Mouse (Mus musculus) common myeloid progenitor, adult 5-6 weeks (primary cell): Measurements from ENCODE around the gene Gpr137c. TPM values are rescaled to one million over a fixed set of nuclear protein-coding genes. Genes with fewer than 3 reads are reported as not detected.
A peak's percentile ranks its signal among the peaks of the same experiment; 100 is the strongest.

Experiments used
- ATAC-seq: replicated peaks from 2 replicates; pipeline ENCODE4 v1.8.0; 2016; ENCODE audit warnings: low read depth, mild to moderate bottlenecking, moderate TSS enrichment, inconsistent platforms; ENCODE audit not compliant: poor library complexity, severe bottlenecking
- total RNA-seq: library from RNA; stranded (forward); fragments of 200-1000, 187-1606 nt; gene quantifications from 2 replicates; pipeline ENCODE4 v1.2.3, GENCODE M21; 2017

Gpr137c gene
- total RNA-seq: 0.05 and 0.32 TPM in 2 replicates

DNA sequence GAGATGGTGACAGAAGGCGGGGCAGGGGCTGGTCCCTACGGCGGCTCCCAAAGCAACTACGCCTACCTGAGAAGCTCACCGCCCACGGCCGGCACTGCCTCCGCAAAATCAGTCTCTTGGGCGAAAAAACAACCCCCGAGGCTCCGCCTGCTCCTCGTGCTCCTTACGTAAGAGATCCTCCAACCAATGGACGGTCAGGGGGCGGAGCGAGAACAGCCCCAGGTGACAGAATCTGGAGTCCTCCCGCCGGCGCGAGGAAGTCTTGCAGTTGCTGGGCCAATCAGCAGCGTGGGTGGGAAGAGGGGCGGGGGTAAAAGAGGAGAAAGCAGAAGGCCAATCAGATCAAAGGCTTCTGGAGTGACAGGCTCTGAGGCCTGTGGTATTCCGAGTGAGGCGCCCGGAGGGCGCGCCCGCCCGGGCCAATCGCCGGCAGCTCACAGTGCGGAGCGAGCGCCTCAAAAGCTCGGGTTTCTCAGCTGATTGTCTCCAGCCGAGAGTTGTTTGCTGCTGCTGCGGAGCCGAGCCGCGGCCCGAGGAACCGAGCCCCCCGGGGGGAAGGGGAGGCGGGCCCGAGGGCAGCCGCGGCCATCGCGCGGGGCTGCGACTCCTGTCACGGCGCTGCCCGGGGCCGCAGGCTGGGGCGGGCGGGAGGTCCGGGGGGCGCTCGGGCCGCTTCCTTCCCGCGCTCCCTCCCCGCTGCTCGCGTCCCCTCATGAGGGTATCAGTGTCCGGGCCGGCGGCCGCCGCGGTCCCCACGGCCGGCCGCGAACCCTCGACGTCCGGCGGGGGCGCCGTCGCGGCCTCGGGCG, at the start of gene Gpr137c:
Gene Gpr137c (plus strand): TSS at position 437 of the 809 bp plus-strand sequence.
- ATAC-seq: peak; percentile 97

DNA sequence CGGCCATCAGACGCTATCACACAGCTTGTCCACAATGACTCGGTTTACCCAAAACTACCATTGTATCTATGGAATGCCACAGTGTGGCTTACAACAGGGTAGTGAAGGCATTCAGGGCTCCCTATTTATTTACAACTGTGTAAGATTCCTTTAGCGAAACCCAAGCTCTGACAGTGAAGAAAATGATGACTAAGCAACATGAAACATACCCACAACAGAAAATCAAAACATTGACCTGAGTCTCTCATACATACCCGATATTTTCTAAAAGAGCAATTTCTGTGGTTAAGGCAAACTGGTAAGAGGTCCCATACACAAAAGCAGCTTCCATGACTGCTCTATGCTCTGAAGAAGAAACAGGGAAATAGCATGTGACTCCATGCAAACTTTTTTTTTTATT, 47.3 kb upstream of the Gpr137c start:
- no peak for ATAC-seq

DNA sequence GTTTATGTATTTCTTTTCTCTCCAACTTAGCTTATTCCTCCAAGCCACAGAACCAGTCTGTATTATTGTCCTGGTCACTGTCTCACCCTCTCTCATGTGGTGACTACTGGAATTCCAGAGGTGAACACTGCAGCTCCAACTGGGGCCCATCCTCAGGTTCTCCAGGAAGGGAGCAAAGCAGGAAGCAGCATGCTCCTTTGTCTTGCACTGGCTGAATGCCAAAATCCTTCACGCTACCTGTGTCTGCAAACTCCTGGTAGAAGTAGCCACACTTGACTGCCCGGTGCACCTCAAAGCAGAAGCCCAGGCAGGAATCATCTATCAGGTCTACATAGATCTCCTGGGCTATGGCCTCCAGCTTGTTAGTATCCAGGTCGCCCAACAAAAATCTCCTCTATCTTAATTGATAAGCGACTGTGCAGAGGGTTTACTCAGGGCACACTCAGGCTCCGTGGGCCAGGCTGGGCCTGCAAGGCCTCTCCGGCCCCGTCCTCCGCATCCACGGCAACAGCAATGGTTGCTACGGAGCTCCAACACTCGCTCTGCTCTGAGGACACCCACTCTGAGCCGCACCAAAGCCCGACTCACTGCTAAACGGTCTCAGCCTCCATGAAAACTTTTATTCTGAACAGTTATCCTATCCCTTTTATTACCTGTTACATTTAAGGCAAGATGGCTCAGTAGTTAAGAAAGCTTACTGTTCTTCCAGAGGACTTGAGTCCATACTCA, 44.3 kb upstream of the Gpr137c start:
- ATAC-seq: no peak

DNA sequence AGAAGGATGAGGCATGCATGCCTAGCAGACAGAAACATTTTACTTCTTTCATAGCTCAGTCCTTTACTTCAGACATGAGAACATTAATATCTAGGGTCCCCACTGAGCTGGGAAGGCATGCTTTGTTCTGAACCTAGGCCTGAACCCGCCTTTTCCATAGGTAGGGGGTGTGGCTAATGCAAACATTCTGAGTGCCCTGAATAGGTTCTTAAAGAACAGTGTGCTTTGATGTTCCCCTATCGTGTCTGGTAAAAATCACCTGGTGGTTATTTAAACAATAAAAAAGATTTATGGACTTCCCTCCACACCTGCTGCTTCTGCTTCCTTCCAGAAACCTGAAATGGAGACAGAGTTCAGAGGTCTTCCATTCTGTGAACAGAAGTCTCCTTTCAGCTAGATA, 40.3 kb upstream of the Gpr137c start:
- ATAC-seq: no peak

DNA sequence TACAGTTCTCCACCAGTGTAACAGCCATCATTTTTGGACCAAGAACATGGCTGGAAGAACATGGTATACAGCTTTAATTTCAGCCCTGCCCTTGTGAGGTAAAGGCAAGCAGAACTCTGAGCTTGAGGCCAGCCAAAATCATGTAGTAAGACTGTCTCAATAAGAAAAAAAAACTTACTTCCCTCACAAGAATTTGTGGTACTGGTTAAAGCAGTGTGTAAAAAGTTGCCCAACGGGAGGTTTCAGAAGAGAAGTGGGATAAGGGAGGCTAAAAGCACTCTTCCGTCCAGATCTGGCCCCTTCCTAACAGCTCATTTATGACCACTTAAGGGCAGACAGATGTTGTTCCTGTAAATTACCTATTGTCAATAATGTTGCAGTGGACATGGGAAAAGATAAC, 39.9 kb upstream of the Gpr137c start:
- peak; percentile 81 for ATAC-seq

DNA sequence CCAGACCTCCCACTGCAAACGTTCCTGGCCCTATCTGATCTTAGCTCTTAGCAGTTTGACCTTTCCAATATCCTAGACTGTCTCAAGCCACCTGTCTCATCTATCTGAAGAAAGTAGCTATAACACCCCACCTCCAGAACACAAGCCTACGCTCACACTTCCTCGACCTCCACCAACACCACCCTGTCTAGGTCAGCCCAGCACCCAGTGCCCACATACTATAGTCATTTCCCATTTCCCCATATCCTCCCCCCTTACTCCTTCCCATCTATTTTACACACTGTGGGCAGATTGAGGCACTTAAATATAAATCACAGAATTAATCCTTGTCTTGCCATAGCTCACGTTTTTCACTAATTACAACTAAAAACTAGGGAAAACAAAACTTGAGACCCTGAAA, 37.9 kb upstream of the Gpr137c start:
- ATAC-seq: 0 out of 2 replicates have a peak, but pooled peaks have one; percentile 23

DNA sequence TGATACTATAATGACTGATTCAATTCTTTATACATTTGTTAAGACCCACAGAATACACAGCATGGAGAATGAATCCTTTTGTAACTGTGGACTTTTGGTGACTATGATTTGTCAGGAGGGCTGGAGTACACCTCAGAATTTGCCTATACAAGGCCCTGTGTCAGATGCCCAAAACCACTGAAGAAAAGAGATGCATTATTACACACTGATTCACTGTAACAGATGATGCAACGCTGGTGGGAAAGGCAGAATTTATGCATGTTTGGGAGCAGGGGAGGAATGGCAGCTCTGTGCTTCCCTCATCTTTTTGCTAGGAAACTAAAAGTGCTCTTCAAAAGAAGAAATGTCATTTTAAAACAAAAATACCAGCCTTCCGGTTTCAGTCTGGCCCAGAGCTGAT, 28.5 kb upstream of the Gpr137c start:
- ATAC-seq: no peak

DNA sequence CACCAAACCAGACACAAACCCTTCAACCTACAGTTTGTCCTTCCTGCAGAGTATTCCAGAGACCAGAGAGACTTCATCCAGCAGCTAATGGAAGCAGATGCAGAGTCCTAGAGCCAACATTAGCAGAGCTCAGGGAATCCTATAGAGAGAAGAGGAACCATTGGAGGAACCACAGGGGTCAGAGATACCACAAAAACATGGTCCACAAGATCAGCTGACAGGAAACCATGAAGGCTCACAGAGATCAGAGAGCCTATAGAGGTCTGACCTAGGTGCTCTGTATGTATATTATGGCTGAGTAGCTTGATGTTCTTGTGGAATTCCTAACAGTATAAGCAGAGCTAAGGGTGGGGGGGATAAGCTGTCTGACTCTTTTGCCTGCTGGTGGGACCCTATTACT, 18.9 kb upstream of the Gpr137c start:
- ATAC-seq: peak; percentile 87

DNA sequence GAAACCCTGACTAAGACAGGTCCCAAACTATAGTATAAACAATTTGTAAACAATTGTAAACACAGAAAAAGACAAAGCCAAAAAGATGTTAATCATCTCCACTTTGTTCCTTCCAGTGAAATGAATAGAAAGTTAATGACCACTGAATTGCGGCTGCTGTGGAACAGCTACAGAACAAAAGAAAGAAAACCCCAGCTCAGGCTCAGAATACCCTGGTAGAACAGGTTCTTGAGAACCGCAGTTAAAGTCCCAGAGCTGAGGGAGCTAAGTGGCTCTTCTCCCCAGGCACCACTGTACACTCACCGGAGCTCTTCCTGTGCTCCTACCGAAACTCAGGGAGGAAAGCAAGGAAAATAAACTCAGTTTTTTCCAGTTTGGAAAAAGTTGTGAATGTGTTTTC, 8.8 kb upstream of the Gpr137c start:
- ATAC-seq: no peak

DNA sequence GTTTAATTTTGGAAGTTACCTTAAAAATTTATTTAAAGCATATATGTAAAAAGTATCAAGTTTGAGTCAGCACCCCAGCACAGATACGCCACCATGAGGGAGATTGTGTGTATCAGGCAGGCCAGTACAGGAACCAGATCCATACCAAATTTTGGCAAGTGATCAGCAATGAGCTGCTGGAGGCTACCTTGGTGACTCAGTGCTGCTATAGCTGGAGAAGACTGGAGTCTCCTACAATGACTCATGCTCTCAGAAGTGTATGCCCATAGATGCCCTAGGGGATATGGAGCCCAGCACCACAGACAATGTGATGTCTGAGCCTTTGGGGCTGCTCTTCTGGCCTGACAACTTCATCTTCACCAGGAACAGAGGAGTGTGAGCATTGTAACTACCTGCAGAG, 8.1 kb upstream of the Gpr137c start:
- ATAC-seq: no peak

DNA sequence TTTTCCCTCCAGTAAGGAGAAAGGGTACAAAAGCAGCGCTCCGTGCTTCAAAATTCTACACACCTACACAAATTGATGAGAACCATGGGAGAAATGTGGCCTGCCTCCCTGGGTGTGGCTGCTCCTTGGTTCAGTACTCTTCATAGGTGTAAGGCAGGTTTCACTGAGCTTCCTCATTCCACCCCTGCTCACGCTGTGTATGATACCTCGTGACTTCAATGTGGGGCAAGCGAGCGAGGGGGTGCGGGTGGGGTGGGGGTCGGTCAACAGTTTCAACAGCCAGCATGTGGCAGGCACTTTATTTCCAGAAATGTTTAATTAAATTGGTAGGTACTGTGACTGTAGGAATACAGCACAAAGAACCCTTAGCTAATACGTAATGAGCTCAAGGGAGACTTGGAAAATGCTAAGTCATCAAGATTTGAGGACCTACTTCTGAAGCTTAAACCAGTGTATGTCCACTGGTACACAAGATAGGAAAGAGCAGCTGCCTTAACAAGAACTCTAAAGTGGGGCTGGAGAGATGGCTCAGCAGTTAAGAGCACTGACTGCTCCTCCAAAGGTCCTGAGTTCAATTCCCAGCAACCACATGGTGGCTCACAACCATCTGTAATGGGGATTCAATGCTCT, 2.7 kb upstream of the Gpr137c start:
- ATAC-seq: no peak

DNA sequence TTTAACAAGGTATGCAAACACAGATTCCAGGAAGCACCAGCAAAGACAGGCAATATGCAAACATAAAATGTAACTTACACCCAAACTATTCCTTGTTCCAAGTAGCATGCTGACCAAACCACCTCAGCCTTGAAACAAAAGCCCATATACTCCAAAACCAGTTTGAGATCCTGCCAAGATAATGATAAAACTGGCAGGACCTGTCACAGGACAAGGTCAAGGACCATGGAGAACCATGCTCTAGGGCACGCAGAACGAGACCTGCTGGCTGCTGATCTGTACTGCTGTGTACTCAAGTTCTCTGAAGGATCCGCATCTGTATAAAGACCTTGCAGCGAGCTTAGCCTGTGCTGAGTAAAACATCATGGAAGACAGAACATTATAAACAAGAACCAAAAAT, 1.8 kb upstream of the Gpr137c start:
- ATAC-seq: no peak

DNA sequence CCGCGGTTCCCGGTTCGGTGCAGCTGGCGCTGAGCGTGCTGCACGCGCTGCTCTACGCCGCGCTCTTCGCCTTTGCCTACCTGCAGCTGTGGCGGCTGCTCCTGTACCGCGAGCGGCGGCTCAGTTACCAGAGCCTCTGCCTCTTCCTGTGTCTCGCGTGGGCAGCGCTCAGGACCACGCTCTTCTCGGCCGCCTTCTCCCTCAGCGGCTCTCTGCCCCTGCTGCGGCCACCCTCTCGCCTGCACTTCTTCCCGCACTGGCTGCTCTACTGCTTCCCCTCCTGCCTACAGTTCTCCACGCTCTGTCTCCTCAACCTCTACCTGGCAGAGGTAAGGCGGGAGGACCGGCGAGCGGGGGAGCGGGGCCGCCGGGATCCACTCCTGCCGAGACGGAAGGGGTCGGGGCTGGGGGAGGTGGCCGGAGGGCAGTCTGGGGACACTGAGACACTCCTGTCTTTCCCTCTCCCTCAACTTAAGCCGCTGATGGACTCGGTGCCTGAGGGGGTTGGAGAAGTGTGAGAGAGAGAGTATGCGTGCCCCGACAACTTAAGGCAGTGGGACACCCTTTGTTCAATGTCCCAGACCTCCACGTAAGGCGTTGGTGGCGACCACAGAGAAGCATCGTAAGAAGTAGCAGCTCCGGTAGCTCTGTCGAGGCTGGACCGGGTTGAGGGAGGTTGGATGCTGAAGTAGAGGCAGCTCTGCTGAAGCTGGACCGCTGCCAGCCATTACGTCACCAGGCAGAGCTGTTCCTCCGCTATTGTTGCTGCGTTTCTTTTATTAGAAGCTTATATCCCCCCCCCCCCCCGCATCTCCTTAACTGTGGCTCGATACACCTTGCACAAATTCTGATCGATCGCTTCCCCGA, 806 bp downstream of the Gpr137c start, which contains the start of gene Txndc16:
Gene Txndc16 (minus strand): TSS at position 239 of the 867 bp plus-strand sequence.
- 0 out of 2 replicates have a peak, but pooled peaks have one; percentile 7 for ATAC-seq

DNA sequence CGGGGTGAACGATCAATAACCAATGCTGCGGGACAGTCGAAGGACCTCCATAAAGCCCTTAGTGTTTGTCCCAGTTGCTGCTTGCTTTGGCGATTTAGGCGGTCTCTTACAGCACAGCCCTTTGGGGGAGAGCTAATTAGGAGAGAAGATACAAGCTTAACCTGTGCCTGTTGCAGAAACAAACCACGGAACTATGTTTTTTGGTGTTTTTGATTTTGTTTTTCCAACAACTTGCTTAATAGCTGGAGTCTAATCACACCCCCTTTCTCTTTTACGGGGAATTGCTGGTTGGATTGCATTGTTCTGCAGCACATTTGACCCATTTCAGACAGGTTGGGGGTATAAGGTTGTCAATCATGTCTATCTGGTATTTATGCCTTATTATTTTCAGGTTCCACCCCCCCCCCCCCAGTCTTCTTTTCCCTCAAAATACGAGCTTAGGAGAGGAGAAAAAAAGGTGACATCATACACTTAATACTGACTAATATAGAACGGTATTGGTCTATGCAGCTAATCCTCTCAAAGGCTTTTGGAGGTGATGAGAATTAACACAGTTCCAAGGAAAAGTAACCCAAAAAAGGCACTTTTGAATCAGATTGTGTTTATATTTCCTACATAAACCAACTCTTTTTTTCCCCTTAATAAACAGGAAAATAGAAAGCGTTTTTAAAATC, 1.6 kb downstream of the Gpr137c start:
- no peak for ATAC-seq

DNA sequence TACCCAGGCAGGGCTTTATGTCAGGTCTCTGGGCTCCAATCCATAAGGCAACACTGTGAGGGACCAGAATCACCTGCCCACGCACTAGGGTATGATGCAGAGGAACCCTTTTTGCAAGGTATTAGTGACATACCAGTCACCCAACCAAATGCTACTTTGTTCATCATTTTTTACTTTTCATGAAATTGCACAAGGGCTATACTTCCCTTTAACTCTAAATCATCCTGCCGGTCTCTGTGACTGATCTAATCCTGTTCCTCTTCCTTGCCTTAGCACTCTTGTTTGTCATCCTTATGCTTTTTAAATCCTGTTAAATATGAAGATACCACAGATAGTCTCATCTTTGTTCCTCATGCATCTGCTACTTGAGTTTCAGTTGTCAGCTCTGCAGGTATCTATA, 19.5 kb downstream of the Gpr137c start:
- peak; percentile 65 for ATAC-seq

DNA sequence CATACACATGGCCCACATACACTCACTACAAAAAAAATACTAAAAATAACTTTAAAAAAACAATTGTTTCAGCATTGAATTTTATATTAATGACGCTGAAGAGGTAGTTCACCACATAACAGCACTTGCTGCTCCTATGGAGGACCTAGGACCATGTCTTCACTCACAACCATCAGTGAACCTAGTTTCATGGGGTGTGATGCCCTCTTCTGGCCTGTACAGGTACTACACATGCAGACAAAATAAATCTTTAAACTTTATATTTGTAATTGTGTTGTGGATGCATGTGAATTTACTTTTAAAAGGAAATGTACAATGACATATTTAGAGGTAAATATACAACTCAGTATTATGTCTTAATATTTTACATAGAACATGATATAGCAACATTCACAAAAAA, 22.1 kb downstream of the Gpr137c start:
- peak; percentile 58; the same call in 1 of the 2 replicates for ATAC-seq

DNA sequence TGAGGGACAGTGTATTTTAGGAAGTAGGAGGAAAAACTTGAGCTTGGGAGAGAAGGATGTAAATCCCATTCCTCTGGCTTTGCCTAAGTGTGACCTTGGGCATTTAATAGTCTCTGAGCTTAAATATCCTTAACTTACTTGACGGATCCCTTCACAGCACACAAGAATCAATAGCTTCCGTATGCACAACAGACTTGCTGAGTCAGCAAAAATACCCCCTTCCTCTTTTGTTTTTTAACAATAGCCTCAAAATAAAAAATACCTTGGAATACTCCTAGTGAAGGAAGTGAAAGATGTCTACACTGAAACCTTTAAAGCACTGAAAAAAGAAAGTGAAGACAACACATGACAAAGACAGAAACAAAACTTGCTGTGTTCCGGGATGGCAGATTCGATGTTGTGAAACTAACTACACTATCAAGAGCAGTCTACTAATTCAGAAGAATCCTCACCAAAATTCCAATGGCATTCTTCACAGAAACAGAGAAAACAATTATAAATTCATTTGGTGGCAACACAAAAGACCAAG, 32.1 kb downstream of the Gpr137c start:
- ATAC-seq: 0 out of 2 replicates have a peak, but pooled peaks have one; percentile 45

DNA sequence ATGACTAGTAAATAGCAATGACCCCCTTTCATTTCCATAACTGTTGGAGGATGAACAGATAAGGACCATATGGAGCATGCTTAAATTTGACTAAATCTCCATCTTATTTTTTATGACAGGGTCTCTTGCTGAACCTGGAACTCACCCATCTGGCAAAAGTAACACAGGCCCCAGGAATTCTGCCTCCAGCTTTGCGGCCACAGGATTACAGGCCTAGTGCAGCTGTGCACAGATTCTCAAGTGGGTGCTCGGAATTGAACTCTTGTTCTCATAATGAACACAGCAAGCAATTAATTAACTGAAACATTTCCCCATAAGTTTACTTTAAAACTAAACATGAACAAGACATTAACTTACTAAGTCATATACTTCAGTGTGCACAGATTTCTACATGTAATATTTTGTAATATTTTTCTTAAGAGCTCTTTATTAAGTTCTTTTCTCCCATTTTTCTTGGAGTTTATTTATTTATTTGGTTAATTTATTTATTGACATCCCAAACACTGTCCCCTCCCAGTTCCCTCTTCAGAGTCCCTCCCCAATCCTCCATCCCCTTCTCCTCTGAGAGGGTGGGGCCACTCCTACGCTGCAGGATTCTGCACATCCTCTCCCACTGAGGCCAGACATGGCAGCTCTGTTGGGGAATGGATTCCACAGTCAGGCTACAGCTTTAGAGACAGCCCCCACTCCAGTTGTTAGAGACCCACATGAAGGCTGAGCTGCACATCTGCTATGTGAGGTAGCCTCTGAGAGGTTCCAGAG, 44.5 kb downstream of the Gpr137c start:
- ATAC-seq: no peak
